Mouse (Mus musculus): Measurements from ENCODE around the gene Zfp319.

DNA sequence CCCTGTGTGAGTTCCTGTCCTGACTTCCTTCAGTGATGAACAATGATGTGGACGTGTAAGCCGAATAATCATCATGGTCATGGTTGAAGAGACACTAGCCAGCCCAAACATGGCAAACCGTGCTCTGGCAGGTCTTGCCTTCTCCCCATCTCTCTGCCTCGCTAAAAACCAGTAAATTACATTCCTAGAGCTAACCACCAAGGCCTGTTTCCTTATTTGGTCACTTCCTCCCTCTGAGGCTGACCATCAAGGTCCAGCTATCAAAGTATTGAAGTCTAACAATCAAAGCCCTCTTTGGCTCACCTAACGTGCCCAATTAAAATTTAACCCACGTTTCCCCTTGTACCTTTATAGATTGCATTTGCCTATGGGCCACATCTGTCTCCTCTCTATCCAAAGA lies 30.5 kb upstream of the Zfp319 start:
- TF ChIP-seq FLI1 (IDR thresholded peaks at IDR 0.05; ENCODE audit: low read length) (no peak), GATA1 (IDR thresholded peaks at IDR 0.05; ENCODE audit: borderline replicate concordance, low read length) (no peak)
